Mouse (Mus musculus): Measurements from ENCODE around the gene C1qtnf1.
A peak's percentile ranks its signal among the peaks of the same experiment; 100 is the strongest.

C1qtnf1 gene

GRCm38 (mm10) chr11:118427986-118428385 is at the start of gene C1qtnf1:
TSS of gene C1qtnf1 (plus strand) at chr11:118428203.
- peak; percentile 23 to 46 for DNase-seq

DNA sequence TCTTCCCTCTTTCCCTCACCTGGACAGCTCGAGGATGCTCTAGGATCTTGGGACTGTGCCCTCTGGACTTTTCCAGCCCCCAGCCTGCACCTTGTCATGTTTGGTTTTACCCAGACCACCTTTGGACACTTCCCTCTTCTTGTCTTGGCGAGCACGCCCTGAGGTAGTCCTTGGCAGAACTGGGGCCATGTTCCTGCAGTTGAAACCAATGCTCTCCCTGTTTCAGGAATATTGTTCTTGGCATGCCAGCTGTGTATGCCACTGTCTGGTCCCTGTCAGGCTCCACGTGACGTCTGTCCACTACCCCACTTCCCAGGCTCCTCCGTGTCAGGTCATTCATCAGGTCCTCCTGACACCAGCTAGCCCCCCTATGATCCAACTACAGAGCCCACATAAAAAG is 49.3 kb upstream of the C1qtnf1 start:
- DNase-seq, result no peak

- DNase-seq, result peak; percentile 77 to 80
Measured at GRCm38 (mm10) chr11:118379251-118380009, 48.6 kb upstream of the C1qtnf1 start.

DNA sequence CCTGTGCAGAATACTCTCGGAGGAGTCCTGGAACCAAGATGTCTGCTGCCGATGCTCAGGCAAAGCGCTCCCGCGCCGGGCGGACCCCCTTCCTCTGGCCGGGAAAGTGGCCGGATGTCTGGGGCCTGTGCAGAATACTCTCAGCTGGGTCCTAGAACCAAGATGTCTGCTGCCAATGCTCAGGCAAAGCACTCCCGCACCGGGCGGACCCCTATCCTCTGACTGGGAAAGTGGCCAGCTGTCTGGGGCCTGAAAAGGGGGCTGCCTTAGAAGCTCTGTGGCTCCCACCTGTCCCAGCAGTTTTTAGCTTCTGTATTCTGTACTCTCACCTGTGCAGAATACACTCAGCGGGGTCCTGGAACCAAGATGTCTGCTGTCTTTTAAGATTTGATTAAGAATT is 40.2 kb upstream of the C1qtnf1 start:
- peak in 1 of 2 experiments; percentile 2 for DNase-seq

DNA sequence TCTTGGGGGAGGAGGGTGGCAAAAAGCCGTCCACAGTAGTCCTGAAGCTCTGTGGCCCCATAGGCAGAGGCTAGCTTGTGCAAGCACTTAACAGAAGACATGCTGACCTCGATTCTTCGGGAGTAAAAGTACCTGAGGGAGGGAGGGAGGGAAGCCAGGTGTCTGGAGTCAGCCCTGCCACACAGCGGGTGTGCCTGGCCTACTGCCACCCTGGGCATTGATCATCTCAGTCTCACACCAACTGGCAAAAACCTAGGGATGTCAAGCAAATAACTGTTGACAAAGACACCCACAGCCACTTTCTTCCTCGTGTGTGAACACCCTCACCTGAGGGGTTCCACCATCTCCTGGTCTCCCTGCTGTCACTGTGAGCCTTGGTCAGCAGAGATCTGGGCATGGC is 34.0 kb upstream of the C1qtnf1 start:
- peak in 1 of 2 experiments; percentile 3 for DNase-seq

DNA sequence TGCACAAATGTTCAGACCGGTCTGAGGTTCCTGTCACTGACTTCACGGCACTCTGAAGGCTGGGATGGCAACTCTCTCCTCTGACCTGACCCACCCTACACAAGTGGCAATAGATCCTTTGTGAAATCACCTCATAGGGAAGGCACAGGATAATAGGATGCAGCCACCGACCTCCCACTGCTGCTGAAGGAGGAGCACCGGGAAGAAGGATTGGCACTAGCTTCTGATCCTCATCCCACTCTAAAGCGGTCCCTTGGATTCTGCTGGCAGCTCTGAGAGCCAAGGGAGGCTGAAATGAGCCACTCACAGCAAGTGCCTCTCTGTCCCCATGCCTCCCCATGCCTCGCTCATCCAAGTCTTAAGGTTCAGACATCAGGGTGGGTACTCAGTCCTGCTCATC is 33.5 kb upstream of the C1qtnf1 start:
- DNase-seq, result no peak

- peak in 1 of 2 experiments; percentile 43 for DNase-seq
Measured at GRCm38 (mm10) chr11:118397806-118398530, 30.0 kb upstream of the C1qtnf1 start.

DNA sequence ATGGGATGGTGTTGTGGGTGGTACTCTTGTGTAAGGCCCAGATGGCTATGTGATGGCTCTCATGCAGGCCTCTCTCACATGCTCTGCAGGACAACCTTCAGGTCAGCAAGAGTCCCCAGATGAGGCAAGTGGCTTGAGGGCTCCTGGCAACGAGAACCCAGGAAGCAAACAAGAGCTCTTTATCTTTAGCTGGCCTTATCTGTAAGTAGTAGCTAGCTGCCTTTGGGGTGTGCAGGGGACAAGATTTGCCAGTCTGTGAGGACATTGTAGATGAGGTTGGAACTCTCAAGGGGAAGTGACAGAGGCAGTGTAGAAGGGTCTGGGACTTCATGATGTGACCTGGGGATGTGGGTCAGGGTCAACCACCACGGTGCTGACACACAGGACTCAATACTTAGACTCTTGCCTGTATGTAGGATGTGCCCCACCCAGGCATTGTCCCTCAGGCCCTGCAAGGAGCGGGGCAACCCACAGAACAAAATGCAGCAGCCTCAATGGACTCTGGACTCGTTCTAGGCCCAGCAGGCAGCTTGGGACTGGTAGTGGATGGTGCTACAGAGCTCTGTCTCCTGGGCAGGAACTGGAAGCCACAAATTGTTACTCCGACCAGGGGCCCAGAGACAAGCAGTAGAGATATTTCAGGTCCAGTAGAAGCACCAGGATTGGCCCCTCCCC is 28.0 kb upstream of the C1qtnf1 start:
- peak in 1 of 2 experiments; percentile 11 for DNase-seq

DNA sequence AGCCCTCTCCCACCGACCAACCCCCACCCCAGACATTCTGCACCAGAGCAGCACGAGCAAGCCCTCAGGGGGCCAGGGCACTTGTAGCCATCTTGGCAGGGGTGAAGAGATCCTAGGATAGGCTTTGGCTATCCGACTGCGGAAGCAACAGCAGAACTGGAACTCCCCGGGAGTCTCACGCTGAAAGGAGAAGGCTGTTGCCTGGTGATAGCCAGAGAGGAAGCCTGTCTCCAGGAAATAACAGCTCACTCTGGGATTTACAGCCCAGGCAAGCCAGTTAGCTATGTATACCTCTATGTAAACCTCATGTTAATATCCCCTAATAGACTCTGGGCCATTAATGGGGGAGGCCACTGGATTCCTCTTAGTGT is 27.5 kb upstream of the C1qtnf1 start:
- peak in 1 of 2 experiments; percentile 14 for DNase-seq

DNA sequence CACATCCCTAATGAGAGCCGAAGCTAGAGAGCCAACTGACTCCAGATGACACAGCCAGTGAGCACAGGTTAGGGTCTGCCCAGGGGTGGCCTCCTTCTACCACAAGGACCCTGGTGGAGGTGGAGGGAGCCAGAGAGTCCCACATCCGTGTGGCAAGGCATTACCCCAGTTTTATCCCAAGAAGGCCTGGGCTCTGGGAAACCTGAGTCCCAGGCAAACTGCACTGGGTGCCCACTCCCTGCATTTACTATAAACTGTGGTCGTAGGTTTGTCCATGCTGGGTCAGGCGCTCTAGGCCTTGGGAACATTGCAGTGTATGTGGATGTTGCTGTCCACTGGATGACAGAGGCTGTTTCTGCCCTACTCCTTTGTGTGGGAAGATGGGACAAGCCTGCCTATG is 26.8 kb upstream of the C1qtnf1 start:
- DNase-seq, result peak in 1 of 2 experiments; percentile 36

DNA sequence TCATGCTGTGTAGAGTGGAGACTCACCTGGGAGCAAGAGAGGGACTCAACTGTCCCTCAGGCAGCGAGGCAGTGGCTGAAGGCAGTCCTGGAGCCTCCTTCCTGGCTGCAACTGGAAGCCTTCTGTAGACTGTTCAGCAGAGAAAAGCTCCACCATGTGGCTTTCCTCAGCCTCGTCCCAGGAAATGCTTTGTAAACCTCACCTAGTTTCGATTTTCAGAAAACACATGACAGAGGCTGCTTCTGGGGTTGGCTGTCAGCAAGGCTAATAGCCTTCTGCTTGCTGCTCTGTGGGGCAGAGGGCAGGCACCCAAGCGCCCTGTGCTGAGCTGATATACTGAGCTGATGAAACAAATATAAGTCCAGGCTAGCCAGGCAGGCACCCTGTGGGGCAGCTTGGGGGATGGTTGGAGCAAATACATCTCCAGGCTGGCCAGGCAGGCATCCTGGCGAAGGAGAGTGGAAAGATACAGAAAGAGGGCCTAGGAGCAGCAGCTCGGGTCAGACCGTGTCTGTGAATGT is 26.2 kb upstream of the C1qtnf1 start, which contains the start of gene Lgals3bp:
Gene Lgals3bp (minus strand): TSS at position 333 of the 521 bp plus-strand sequence.
- DNase-seq, result peak; percentile 67 to 74

DNA sequence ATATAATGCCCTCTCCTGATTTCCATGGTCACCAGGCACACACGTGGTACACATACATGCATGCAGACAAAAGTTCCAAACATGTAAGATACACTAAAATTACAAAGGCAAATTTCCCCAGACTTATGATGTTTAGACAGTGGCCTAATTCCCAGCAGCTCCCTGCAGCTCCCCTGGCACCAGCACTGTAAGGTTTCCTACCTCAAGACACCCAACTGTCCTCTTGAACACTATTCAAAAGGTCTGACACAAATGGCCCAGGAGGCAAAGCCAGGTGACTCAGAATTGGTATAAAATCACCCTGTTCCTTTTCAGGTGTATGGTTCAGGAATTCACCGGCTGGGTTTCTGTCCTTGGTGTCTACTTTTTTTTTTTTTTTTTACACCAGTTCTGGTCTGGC is 24.8 kb upstream of the C1qtnf1 start:
- no peak for DNase-seq

DNA sequence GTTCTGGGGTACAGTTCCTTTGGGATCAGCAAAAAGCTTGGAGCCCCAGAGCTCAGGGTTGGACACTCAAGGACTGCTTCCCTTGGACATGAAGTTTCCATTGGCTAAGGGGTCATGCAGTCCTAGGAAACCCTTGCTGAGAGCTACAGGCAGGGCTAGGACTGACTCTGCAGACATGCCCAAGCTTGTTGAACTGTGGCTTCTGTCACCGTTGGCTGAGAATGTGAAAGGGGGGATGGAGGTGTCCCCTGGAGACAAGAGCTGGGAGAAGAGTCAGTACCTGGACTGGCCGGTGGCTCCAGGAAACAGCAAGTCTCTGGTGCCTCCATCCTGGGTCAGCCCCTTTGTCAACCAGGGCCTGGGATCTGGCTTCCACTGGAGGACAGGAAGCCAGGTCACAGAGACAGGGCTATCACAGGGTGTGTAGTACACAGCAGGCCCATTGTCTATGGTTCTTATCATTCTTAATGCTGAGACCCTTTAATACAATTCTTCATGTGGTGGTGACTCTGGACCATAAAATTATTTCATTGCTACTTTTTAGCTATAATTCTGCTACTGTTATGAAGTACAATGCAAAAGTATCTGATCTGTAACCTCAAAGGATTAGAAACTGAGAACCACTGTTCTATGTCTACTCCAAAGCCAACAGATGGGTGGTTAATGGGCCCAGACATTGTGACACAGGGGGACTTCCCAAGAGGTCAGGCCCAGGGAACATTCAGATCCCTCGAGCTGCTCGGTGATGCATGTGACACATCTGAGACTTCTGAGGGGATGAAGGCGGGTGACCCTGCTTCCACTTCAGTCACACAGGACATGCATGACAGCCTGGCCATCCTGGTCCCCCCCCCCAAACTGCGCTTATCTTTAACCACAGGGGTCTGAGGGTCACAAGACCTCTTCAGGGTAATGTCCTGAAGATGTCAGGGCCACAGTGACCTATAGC is 23.8 kb upstream of the C1qtnf1 start:
- DNase-seq, result peak in 1 of 2 experiments; percentile 13

DNA sequence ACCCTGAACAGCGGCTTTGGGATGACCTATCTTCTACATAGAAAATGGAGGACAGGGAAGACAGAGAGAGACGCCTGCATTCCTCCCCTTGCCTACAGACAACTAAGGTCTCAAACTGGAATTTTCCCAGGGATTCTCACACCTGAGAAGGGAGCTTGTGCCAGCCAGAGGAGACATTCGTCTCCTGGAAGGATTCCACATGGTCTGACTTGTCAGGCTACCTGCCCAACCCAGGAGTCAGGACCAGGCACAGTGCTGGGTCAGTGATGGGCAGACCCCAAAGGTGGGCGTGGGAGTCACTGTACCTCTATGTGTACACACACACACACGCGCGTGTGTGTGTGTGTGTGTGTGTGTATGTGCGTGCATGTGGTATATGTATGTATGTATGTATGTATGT is 22.7 kb upstream of the C1qtnf1 start:
- DNase-seq, result peak in 1 of 2 experiments; percentile 6

DNA sequence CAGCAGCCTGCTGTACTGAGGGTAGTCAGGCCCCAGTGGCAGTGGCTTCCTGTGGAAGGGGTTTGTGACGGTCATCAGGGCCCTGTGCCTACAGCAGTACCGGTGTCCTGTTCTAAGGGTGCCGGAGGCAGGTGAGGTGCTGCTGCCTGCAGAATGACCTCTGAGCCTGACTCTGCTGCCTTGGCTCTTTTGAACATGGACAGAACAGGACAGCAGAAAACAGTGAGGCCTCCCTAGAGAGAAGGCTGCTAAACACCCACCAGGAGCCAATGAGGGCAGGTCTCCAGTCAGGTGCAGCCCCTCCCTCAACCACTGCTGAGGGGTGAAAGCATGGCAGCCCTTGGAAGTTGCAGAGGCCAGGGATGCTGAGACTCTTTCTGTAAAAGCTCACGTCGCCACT is 21.5 kb upstream of the C1qtnf1 start:
- DNase-seq, result peak in 1 of 2 experiments; percentile 7

DNA sequence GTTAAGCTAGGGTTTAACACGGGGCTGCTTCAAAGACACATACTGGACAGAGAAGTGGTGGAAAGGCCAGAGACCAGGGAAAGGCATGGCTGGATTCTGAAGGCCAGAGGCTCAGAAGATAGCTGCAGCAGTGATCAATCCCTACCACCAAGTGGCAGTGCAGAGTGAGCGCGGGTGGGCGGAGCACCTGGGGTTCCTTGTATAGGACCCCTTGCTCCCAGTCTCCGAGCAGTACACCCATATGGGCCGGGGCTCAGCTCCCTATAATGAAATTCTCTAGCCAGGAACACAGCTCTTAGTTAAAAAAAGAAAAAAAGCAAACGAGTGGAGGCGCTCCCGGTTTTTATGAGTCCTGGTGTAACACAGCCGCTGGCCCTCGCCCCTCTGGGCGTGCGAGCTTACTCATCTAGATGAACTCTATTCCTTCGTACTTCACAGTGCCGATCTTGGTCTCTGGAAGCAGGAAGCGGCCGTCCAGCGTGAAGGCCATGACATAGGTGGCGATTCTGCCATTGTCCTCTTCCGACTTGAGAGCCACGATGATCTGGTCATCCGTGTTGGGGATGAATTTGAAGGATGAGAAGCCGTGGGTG is 20.6 kb upstream of the C1qtnf1 start:
- peak; percentile 60 to 62 for DNase-seq

GRCm38 (mm10) chr11:118408051-118408740 is 19.8 kb upstream of the C1qtnf1 start:
- peak in 1 of 2 experiments; percentile 11 for DNase-seq

DNA sequence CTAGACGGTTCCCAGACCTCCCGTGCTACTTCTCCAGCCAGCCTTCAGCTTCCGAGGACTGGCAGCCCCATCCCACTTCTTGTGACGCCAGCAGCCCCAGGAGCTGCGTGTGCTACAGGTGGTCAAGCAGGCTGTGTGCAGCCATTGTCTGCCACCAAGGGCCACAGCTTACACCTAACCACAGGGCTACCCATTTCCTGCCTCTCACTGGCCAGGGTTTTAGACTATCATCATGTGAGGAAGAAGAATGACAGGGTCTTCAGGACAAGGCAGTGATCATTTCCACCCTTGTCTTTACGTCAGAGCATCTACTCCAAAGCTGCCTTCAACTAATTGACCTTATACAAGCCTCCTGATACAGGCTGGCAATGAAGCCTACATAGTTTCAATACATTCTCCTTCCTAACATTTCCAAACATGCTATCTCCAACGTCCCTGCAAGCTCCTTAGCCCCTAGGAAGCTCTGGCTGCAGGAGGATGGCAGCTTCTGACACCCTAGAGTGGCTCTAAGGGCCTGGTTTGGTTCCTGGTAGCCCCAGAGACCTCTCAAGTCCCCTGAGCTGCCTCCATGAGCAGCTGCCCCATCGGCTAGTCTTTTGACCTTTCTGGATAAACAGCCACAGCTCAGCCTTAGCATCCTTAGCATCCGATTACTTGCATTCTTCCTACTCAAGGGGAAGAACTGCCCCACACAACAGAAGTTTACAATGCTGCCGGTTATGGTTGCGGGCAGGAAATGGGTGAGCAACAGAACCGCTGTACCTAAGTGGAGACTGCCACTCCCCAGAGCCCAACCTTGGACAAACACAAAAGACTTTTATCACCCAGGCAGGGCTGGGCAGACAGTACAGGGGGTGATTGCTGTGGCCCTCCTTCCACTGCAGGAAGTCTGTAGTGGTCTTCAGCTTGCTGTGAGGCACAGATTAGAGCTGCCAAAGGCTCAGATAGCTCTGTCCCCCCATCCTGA is 18.6 kb upstream of the C1qtnf1 start:
- no peak for DNase-seq

DNA sequence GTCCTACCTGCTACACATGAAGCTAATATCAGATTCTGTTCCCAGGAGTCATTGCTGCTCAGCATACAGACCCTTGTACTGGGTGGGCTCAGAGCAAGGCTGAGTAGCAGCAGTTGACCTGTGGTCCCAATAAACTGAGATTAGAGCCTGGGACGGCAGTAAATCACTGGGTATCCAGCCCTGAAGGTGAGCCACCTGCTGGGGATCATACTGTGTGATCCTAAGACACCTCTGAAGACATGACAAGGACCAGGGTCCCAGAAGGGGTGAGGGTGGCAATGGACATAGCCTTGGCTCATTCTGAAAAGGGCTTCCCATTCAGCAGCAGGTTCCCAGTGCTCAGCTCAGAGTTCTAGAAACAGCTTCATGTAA is 17.9 kb upstream of the C1qtnf1 start:
- DNase-seq, result no peak

DNA sequence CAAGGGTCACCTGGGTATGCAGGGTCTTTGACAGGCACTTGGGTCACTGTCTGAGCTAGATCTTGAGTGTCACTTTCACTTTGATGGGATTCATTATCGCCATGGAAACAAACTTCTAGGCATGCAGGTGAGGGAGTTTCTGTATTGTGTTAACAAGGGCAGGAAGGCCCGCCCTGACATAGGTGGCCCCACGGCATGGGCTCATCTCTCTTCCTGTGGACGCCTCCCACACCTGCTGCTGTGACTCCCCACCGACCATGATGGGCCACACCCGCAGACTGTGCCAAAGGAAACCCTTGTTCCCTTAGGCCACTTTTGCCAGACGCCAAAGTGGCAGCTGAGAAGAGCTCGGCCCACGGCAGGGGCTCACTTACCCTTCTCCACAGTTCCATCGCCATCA is 17.5 kb upstream of the C1qtnf1 start:
- DNase-seq, result no peak
